Mouse (Mus musculus): ENCODE results near the gene Rad51c.

GRCm38 (mm10) chr11:87367061-87367460 is 37.7 kb downstream of the Rad51c start:
- no peak for TF ChIP-seq EP300 (IDR thresholded peaks at IDR 0.05)
- no peak for TF ChIP-seq CTCF (IDR thresholded peaks at IDR 0.05)
